Mouse (Mus musculus) telencephalon, adult 2 months (tissue): ENCODE results near the gene Capn5.
"Not testable (repeated sequence)": the region's sequence is repeated elsewhere in the genome, so short reads cannot be mapped to it uniquely, and the experiment has no call there.

Experiments used
- DNase-seq: peaks from one replicate; pipeline ENCODE4 v3.0.0-alpha.2; 2011; ENCODE audit warnings: low read depth, low spot score

The Capn5 gene

DNA sequence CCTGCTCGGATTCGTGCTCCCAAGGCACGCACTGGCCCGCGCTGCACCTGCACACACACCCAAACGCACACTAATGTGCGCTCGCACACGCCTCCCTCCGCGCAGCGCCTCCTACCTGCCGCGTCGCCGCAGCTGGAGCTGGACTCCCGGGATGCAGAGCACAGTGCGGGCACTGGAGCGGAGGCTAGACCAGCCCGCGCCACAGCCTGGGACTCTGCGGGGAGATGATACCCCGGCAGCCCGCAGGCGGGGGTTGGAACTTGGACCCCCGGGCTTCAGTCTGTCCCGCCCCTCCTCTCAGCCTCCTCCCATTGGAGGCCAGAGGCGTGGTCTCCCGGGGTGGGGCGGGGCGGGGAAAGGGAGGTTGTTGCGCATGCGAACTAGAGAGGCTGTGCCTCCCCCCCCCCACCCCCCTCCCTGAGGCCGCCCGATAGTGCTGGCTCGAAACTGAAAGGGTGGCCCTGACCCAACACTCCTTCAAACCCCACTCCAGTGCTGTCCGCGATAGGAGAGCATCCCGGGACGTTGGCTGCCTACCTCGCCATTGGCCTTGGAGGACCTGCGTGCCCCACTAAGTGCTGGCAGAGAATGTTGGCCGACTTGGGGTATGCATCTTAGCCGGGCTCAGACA lies at the start of gene Capn5:
Capn5 (minus strand) TSS at position 346 of the 631 bp plus-strand sequence.
- DNase-seq: peak; percentile 52

DNA sequence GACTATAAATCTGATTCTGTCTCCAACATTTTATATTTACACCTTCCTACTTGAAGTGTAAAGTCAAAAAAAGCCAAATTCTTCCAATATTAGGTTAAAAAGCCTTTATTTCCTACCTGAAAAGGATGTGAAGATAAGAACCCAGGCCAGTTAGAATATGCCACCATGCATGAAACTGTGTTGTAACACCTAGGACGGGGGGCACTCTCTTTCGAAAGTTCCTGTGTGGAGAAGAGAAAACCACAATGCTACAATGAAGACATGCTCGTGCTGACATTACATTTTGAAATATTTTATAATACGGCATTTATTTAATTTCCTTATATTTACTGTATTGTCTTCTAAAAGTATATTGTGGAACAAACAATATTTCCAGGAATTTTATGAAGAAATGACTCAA lies 45.7 kb upstream of the Capn5 start:
- no peak for DNase-seq

DNA sequence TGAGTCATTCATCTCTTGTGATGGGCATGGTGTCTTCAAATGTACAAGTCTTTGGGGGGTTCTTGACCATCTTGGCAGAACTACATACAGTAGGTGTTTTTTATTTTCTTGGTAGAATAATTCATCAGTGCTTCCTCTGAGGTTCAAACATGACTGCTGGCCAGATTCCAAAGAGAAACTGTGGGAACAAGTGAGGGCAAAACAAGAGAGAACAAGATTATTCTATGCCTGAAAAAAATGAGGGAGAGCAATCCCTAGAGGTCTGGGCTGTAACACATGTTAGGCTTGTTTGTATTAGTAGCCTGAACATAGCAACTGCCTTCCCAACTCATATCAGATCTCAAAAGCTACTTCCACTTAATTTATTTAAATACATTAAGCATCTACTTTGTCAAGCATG lies 38.6 kb upstream of the Capn5 start:
- DNase-seq: no peak

DNA sequence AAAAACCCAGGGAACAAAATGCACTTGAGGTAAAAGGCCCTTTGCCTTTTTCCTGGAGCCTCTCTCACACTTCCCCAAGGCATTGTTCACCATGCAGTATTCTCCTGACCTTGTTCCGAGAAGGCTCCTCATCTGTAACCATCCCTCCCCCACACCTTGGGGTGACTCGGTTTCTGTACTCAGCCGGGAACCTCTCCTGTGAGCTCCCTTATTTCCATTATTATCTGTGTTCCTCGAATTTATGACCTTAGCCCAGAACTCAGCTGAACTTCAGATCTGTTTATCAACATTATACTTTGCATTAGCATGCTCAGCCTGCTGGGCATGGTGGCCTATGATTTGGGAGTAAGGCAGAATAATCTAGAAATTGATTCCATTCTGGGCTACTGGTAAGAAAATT lies 24.9 kb upstream of the Capn5 start:
- DNase-seq: no peak

DNA sequence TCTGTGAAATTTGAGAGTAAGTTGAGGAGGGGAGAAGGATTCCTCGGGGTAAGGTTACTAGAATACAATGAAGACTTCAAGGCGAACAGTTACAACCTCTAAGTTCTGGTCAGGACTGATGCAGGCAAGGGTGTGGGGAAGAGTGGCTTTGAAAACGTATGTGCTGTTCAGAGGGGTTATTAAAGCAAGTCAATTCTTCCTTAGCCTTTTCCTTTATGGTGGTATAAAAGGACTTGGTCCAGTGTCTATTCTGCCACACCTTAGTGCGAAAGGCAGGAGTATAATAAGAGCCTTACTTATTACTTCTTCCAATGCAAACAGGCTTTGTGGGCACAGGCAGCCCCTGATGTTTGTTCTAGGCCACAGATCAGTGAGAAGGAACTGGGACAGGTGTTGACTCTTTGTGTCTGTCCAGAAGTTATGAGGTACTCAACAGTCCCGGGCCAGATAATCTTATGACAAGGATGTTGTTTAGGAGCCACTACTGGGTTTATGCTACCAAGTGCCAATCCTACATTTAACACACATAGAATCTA lies 23.5 kb upstream of the Capn5 start:
- no peak for DNase-seq

DNA sequence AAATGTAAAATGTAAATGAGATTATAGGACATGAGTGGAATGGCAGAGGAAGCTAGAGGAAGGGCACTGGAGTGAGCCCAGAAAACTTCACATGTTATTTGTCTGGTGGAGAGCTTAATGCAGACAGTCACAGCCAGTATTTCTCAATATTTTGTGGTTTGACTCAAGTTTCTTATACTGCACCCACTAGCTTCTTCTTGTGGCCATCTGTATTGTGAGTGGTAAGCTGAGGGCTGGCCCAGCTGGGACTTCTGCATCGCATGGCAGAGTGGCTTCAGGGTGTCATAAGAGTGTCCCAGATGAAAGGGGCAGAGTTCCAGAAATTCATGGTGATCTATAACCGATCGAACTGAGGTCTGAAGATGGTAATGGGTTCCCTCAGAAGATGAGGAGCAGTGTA lies 22.3 kb upstream of the Capn5 start:
- no peak for DNase-seq

DNA sequence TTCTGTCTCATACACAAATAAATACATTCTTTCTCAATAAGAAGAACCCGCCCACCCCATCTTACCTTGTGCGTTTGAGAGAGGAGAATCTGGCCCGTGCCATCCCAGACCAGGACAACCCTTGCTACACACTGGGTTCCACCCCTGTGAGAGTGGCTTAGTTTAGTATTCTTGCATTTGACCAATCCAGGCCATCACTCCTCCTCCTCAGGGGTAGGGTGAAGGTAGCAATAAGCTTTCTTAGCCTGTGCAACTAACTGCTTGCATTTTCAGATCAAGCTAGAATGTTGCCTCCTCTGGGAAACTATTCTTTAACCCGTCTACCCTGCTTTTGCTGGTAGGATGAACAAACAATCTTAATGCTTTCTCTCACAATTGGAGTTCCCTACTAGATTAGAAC lies 21.3 kb upstream of the Capn5 start, which contains the start of gene B3gnt6:
B3gnt6 (minus strand) TSS at position 101 of the 400 bp plus-strand sequence.
- DNase-seq: no peak

DNA sequence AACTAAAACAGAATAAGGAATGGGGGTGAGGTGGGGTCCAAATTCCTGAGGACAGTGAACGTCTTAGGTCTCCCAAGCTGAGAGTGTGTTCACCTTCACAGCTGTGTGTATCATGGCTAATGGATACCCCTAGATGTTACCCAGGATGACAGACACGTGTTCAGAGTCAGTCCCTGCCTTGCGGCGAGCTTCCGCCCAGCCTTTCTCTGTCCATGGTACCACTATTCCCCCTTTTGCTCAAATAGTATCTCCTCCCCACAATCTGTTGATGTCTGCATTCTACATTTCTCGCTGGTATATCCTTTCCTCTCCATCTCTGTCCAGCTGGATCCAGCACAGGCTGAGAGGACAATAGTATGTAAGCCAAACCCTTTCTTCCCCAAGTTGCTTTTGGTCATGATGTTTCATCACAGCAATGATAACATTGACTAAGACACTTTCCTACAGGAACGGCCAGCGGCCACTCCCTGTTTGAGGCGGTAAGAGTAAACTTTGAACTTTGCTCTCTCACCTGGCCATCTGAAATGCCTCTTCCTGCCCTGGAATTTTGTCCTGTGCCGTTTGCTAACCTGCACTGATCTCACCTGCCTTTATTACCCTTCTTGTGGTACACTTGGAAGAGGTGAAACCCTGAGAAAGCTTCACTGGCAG lies 17.2 kb upstream of the Capn5 start:
- no peak for DNase-seq

DNA sequence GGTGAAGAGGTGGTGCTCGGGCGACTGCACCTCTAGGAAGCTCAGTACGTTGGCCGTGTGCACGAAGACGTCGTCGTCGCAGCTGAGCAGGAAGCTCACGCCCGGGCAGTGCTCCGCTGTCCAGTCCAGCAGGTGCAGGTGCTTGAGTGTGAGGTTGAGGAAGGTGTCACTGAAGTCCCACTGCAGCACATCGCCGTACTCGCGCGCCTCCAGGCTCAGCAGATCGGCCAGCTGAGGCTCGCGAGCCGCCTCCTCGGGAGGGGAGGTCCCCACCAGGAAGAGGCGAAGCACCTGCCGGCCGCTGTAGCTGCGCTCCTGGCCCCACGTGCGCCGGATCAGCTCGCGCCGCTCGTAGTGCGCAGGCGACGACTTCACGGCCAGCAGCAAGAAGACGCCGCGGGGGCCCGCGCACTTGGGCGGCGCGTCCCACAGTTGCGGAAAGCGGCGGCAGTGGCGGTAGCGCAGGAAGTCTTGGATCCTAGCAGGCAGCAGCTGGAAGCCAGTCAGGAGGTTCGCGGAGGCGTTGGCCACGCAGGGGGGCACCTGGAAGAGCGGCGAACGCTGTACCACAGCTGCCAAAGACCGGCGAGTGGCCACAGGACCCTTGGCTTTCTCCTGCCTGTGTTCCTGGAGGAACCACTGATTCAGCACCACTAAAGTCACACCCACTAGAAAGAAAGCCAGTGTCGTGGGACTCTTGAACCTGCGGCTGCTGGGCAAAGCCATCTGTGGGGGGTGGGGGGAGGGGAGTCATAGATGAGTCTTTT lies 16.1 kb upstream of the Capn5 start:
- DNase-seq: no peak

DNA sequence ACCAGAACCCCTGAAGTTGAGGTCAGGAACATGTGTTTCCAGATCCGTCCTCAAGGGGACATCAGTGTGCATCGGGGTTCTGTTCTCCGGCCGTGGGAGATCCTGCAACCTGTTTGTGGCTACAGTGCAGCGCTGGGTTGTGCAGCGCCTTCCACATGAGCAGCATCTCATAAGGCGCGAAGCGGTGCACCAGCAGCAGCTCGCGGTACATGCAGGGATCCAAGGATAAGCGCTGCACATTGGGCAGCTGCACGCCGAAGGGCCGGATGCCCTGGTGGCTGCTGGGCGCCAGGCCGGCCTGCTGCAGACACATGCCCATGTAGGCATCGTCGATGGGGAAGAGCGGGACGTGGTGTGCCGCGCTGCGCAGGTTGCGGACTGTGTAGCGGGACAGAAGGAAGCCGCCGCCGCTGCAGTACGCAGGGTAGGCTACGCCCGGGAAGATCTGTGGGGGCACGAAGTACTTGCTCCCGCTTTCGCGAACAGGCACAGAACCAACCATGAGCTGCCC lies 15.5 kb upstream of the Capn5 start:
- no peak for DNase-seq

DNA sequence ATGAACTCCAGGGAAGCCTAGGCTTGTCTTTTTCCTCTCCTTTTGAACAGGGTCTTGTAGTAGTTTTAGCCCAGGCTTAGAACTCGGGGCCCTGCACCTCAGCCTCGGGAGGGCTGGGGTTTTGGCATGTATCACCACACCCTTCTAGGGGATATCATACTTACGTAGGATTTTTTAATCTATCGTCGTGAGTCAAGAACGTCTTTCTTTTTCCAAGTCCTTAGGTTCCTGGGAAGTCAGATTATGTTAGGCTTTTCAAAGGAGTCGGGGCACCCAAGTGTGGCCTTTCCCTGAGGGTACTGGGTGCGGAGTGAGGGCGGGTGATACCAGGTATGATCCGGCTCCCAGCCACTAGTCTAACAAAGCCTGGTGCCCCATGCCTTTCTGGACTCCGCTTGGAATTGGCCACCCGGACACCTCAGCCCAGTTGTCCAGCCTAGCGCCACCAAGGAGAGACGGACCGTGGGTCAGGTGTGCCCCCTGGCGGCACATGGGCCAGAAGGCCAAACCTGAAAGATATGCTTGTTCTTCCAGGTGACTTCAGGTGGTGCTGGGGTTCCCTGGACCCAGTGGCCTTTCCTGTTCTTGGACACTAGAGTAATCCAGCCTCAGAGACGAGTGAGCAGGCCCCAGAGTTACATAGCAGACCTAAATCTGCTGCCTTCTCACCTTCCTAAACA lies 13.6 kb upstream of the Capn5 start:
- DNase-seq: no peak

DNA sequence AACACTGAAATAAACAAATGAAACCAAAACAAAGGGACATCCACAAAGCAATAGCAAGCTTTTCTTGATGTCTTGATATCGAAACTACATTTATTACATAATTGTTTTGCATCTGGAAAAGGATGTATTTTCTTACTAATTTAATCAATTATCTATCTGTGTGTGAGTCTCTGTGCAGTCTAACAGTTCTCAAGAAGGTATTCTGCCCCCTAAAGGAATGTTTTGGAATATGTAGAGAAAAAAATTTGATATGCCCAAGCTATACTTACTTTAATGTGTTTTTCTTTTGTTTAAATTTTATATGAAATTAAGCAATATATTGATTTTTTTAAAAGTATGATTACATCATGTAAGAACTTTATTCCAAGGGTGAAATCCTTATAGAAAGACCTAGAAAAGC lies 12.5 kb upstream of the Capn5 start:
- DNase-seq: no peak

DNA sequence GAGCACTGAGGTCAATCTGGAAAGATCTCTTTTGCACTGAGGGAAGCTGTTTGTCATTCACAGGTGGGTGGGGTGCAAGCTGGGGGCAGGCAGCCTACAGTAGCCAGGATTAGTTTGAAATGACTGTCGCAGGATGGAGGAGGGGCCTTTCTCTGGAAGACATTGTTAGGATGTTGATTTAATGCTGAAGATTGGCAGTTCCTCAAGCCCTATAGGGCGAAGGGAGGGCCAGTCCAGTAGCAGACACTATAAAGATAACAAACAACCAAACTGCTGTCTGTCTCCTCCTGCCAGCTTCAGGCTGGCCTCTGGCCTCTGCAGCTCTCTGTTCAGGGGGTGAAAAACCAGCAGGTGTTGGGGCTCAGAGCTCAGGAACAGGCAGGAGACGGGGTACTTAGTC lies 11.7 kb upstream of the Capn5 start:
- DNase-seq: no peak

DNA sequence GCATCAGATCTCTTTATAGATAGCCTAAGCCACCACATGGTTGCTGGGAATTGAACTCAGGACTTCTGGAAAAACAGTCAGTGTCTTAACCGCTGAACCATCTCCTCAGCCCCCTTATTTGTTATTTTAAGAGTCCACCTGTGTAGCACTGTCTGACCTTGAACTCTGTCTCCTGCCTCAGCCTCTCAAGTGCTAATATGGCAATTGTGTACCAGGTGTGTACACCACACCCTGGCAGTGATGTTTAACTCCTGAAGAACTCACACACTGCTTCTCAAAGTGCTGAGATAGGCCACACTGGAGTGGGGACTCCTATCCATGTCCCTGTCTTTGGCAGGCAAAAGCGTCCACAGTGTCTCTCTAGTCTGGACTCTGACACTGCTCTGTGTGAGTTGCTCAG lies 10.6 kb upstream of the Capn5 start:
- DNase-seq: no peak

DNA sequence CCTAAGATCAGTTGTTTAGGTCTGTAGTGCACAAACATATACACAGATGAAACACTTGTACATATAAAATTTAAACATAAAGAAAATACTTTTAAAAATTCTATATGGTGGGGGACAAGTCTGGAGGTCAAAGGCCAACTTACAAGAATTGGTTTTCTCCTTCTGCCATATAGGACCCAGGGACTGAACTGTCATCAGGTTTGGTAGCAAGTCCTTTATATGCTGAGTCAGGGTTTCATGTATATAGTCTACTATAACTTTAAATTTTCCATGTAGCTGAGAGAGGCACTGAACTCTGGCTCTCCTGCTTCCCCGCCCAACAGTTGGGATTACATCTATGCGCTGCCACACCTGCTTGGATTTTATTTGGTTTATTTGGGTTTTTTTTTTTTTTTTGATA lies 10.2 kb upstream of the Capn5 start:
- no peak for DNase-seq

DNA sequence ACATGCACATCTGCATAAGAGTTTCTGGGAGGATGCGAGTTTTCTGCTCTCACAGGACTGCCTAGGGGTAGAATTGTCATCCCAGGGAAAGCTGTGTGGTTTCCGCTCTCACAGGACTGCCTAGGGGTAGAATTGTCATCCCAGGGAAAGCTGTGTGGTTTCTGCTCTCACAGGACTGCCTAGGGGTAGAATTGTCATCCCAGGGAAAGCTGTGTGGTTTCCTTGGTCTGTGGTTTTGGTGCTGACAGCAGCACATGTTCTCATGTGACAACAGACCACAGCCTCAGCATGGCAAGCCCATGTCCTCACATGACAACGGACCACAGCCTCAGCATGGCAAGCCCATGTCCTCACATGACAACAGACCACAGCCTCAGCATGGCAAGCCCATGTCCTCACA lies 9.3 kb upstream of the Capn5 start:
- DNase-seq: not testable (repeated sequence)

DNA sequence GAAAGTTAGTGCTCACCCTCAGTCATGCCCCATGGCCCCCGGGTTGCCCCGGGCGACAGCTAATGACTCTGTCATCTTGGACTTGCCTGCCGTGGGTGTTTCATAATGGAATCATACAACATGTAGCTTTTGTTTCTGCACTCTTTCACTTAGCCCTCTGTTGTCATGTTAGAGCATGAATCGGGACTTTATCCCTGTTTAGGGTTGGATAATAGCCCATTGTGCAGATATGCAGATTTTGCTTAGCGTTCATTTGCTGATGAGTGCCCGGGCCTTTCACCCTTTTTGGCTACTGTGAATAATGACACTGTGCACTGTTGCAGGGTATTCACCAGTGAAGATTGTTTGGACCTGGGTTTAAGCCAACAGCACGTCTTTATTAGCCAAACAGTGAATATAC lies 8.6 kb upstream of the Capn5 start:
- peak; percentile 60 for DNase-seq

DNA sequence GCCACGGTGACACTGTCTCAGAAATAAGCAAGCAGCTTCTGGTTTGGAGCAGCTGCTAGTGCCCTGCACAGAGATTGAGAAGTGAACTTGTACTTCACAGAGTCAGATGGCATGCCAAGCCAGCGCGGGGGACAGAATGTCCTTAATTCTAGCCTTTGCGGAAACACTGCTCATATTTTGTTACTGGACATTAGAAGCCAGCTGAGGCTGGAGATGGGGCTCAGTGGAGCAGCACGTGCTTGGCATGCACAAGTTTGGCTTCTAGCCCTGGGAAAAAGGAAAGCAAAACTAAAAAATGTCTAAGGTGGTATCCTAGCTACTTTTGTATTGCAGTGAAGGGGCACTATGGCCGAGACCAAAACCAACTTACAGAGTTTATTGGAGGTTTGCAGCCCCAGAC lies 7.3 kb upstream of the Capn5 start:
- no peak for DNase-seq

DNA sequence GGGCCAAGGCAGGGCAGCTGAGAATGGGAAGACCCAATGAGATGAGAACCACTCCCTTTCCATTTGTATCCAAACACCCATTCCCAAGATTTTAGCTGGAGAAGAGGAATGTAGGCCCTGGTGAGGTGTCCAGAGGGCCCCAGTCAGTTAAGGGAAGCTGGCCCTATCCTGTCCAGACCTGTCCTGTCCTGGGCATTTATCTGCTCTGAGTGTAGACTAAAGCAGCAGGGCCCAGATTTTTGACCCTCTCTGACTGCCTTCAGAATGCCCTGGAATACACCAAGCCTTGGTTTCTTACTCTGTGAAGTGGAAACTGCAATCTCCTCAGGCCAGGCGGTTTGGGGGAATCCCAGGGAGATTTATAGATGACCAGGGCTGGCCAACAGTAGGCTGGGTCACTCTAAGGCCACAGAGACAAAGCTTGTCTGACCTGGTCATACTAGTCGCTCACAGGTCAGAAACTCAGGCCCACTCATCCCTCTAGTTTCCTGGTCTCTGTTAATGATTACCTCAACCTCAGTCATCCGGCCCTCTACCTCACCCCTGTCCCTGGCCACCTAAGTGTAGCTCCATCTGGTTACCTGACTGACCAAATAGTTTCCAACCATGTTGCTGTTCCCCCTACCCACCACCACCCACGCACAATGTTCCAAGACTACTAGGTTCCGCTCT lies 622 bp upstream of the Capn5 start:
- no peak for DNase-seq

DNA sequence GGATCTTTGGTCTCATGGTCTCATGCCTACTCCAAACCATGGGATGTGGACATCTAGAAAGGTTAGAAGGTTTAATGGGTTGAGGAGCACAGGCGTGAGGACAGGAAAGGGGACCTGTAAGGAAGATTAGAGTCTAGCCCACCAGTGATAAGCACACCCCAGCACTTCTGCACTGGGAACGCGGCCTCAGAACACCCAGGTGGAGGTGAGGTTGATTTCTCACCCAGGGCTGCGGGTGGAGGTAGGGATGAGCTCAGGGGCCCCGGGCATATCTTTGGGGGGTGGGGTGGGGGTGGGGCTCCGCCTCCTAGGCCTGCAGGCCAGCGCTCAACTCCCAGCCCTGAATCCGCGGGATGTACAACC lies 527 bp downstream of the Capn5 start:
- DNase-seq: no peak

DNA sequence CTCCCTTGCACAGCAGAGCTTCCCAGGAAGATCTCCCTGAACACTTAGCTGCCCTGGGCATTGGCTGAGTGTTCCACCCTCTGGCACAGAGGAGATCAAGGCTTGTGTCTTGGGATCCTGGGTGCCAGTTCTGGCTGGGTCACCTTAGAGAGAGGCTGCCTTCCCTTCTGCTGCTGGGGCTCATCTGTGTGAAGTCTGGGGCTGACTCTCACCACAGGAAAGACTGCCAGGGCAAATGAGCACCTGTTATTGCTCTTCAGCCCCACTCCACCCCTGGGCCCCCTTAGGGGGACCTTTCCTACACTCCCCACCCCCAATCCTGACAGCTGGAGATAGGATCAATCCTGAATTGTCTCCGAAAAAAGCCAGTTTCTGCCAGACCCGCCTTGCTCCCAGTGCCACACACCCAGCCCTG lies 996 bp downstream of the Capn5 start:
- DNase-seq: no peak
